Mouse (Mus musculus) 416B (cell line): ENCODE results near the gene Pdzd2.
A peak's percentile ranks its signal among the peaks of the same experiment; 100 is the strongest.

Experiments
- DNase-seq: peaks from one replicate; pipeline ENCODE4 v3.0.0; 2011; ENCODE audit warnings: low read depth

Gene Pdzd2

GRCm38 (mm10) chr15:12351470-12351869 is 388.3 kb downstream of the Pdzd2 start:
- DNase-seq: no peak

DNA sequence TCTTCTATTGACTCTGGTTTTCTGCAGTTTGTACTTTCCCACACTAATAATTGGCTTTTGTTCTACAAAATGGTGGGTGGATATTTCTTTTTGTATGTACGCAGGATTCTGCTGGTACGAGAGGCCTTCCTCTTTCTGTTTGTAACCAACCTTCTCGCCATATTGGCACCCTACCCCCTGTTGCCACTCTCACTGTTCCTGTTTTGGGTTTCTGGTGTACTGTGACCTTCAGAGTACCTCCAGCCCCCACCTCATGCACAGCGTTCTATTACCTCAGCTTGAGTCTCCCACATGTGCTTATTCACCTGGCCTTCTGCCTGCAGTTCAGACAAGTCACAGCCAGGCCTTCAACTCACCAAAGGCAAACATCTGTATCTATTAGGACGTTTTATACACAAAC is 389.9 kb downstream of the Pdzd2 start:
- no peak for DNase-seq

GRCm38 (mm10) chr15:12348950-12349349 is 390.8 kb downstream of the Pdzd2 start:
- no peak for DNase-seq

- no peak for DNase-seq
Observed at GRCm38 (mm10) chr15:12346916-12347315, 392.8 kb downstream of the Pdzd2 start.

DNA sequence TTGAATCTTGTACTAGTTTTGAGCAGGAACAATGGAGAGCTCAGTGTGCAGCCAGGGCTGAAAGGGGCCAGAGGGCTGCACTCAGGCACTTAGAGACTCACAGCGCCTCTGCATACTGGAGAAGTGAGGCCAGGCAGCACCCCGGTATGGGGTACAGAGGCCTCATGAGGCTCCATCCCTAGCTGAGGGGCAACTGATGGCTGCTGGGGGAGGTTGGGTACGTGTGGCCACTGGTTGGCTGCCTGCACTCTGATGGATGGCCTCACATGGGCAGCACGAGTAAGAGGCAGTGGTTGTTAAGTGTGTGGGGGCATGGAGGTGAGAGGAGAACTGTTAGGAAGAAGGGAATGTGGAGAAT is 398.3 kb downstream of the Pdzd2 start:
- DNase-seq: no peak

GRCm38 (mm10) chr15:12340536-12341400 is 399.0 kb downstream of the Pdzd2 start:
- no peak for DNase-seq

DNA sequence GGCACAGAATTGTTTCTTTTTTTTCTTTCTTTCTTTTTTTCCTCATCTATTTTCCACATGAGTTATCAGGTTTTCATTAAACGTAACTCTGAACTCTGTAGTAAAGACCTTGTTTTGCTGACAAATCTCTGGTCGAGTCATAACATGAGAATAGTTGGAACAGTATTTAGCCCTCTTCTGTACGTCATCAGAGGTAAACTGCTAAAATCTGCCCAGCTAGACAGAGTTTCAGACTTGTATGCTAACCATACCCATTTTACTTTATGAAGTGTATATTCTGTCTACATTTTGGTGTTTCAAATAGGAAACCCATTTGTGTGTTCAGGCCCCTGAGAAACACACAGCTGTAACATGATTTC is 402.0 kb downstream of the Pdzd2 start:
- DNase-seq: no peak

GRCm38 (mm10) chr15:12337030-12337778 is 402.5 kb downstream of the Pdzd2 start:
- no peak for DNase-seq

DNA sequence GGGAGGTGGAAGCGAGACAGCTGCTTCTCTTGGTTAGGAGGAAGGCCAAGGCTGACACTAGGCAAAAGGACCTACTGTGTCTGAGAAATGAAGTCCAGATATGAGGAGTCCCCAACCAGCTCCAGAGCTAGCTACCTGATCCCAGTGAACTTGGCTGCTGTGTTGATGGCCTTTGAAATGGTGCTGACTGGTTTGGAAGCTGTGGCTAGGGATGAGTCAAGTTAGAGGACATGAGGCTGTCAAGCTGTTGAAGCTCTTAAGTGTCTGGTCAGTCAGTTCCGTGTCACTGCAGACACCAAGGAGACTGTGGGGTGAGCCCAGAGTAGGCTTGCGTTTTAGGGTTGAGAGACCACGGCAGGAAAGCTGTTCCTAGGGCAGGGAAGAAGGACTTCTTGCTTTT is 405.3 kb downstream of the Pdzd2 start:
- DNase-seq: peak; percentile 31

DNA sequence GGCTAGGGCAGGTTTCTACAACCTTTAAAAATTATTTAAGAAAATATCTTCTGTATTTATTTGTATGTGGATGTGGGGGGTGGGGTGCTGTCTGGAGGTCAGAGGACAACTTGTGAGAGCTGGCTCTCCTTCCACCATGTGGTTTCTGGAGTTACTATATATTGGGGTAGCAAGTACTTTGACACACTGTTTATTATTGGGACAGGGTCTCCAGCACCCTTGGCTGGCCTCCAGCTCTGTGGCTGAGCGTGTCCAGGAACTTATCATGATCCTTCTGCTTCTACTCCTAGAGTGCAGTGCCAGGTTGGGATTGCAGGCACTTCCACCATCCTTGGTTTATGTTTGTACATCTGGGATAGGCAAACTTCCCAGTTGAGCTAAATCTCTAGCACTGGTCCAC is 408.4 kb downstream of the Pdzd2 start:
- DNase-seq: no peak

DNA sequence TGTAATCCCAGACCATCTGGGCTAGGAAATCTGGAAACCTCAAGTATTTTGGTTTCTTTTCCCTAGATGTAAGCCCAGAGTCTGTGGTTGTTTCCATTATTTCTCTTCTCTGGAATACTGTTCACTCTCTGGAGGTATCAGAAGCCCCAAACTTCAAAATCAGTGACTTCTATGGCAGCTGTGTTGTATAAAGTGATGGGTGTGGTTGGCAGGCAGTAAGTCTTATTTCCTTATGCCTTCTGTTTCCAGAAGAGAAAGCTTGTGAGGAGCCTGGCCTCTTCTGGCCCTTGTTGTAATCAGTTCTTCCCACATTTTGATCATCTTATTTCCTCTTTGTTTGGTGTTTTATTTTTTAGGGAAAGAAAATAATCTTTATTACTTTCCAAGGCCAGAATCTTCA is 408.8 kb downstream of the Pdzd2 start:
- DNase-seq: no peak

- no peak for DNase-seq
Observed at GRCm38 (mm10) chr15:12330389-12330788, 409.3 kb downstream of the Pdzd2 start.

- no peak for DNase-seq
Observed at GRCm38 (mm10) chr15:12324326-12324725, 415.4 kb downstream of the Pdzd2 start.

DNA sequence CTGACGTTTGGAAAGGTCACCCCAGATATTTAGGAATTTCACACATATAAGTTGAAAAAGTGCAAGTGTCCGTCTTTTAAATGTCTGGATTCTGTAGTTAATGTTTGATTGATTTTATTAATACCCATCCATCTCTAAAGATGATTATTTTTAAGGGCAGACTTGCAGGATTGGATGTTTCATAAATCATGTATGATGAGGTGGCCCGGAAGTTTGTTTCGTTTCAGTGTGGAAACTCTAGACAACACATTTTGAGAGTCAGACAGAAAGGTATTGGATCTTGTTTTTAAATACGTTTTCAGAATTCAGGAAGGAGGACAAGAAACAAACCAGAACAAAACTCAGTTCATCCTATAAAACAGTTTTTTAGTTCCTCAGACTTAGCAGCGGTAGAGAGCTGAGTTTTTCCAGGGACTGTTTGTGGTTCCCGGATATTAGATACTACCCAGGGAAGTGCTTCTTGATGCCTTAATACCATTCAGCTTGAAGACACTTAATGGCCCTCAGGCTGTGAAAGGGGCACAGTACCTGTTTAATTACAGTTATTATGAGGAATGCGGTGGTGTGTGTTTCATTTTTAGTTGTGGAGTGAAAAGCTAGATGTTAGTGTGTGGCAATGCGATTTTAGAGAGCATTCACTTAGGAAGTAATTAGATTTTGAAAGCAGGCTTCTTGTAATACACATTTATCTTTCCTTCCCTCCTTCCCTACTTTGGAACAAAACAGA is 416.9 kb downstream of the Pdzd2 start:
- DNase-seq: peak; percentile 41

DNA sequence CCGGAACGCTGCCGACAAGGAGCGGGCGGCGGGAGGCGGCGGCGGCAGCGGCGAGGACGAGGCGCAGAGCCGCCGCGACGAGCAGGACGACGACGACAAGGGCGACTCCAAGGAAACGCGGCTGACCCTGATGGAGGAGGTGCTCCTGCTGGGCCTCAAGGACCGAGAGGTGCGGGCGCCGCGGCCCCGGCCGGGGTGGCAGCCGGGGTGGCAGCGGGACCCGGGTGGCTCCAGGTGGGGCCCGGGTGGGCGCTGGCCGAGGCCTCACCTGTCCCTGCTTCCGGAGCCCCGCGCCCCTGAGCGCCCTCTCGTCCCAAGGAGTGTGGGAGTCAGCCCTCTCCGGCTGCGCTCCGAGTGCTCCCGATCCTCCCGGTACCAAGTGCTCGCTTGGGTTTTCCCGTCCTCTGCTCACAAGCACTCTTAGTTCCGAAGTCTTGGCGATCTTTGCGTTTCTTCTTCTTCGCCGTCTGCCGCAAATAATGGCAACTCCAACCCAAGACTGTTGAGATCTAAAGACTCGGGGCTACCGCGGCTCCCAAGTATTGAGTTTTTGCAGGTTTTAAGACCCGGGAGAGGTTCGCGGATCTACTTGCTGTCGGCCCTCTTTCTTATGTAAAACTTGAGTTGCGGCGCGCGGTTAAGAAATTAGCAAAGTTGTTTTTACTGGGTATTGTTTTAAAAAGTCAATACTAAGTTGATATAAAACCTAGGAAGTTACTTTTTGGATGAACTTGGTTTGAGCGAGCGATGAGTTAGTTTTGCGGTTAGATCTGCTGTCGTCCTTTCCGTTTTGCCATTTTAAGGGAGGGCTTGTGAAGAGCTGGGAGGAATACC is 417.7 kb downstream of the Pdzd2 start, which contains the start of gene 1810049J17Rik:
Gene 1810049J17Rik, minus strand, starts transcription at position 112 of the 834 bp plus-strand sequence.
- DNase-seq: peak; percentile 74

GRCm38 (mm10) chr15:12321091-12321787 is 418.5 kb downstream of the Pdzd2 start, which contains the start of gene Golph3:
Golph3 (plus strand) TSS chr15:12321450.
- peak; percentile 86 for DNase-seq

DNA sequence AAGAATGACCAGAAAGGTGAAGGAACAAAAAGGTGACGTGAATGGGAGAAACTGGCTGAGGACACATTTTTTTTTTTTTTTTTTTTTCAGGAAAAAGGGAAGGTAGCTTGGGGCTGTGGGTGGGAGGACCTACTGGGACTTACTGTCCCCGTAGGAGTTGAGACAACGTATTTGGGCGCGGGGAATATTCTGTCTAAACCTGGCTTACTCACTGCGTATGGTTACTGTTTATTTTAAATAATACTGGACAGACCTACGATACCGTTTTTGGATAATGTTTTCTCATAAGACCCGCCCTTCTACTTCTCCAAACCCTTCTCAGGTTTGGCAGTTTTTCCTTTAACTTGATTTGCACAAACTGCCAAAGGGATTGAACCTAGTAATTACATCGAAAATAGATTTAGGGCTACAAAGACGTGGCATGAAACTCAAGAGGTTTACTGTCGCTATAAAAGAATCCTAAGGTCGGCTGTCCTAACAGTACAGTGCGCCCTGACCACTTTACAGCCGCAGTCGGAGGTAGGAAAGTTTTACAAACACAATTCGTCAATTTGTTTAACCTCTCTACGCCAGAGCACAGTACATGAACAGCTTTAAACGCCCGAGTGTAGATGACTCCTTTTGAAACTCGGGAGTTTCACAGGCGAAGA is 419.2 kb downstream of the Pdzd2 start:
- peak; percentile 26 for DNase-seq

GRCm38 (mm10) chr15:12319889-12320288 is 419.8 kb downstream of the Pdzd2 start:
- DNase-seq: no peak

GRCm38 (mm10) chr15:12318451-12318850 is 421.3 kb downstream of the Pdzd2 start:
- DNase-seq: no peak

DNA sequence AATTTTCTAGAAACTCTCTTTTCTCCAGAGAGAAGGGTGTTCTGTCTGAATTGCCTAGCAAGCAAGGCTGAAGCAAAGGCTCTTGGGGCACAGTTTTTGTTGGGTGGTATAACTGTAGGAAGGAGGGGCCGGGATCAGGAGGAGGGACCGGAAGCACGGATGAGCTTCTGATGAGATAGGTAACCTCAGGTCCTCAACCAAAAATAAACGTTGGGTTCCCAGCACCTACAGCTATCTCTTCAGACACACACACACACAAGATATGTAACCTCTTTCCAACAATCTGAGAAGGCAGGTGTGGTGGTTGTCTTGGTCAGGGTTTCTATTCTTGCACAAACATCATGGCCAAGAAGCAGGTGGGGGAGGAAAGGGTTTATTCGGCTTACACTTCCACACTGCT is 422.4 kb downstream of the Pdzd2 start:
- DNase-seq: no peak

- DNase-seq: no peak
Observed at GRCm38 (mm10) chr15:12315996-12316395, 423.7 kb downstream of the Pdzd2 start.
